In genomic region chr11:101232010-101232839, GRCm38 (mm10) we compare ENCODE assay signal across 8 mouse cellular contexts. TPM values are rescaled to one million over a fixed set of nuclear protein-coding genes. Genes with fewer than 3 reads are reported as not detected.
A peak's percentile ranks its signal among the peaks of the same experiment; 100 is the strongest.
DNase-seq lines count a peak whose midpoint lies in the region; ATAC-seq and TF ChIP-seq lines count a peak whose summit lies in the region.

No protein-coding gene starts in this region.

- no peaks in the 10 kb centered on the region for H3K79me2 ChIP-seq in liver, adult 2 months (ENCODE audit: control insufficient read depth, insufficient read depth, low read length)

- peak overlapping the region; percentile 40; the same call in 1 of the 2 replicates for H3K4me2 ChIP-seq in neural tube, embryonic 12.5 days (replicated peaks)

- peaks cover 3% of the 10 kb centered on the region for H3K4me1 ChIP-seq in ES-Bruce4 (ENCODE audit: control insufficient read depth, insufficient read depth, low read length)
- no peaks in the 10 kb centered on the region for H3K4me1 ChIP-seq in liver, adult 2 months (ENCODE audit: control insufficient read depth, insufficient read depth, low read length)
- H3K4me1 ChIP-seq in neural tube, embryonic 12.5 days, result peaks cover 6% of the 10 kb centered on the region; the same call in 1 of the 2 replicates

- WGBS in liver, adult 2 months, result 48% methylated on average over 6 of the region's 6 CpGs
- 60% methylated on average over 6 of the region's 6 CpGs for WGBS in neural tube, embryonic 12.5 days

- peak overlapping the region; percentile 34; the same call in 1 of the 2 replicates for H3K9ac ChIP-seq in ES-Bruce4 (ENCODE audit: low read depth, poor library complexity, severe bottlenecking)
- peak overlapping the region; percentile 28; the same call in 1 of the 2 replicates for H3K9ac ChIP-seq in liver, adult 2 months (ENCODE audit: low read depth, low read length)
- no peak overlapping the region for H3K9ac ChIP-seq in neural tube, embryonic 12.5 days

- TF ChIP-seq CTCF in ES-Bruce4 (IDR thresholded peaks at IDR 0.05; ENCODE audit: low read depth, low read length), result no peak
- no peak for TF ChIP-seq CTCF in liver, adult 2 months (IDR thresholded peaks at IDR 0.05; ENCODE audit: low read depth, low read length)

- peak; percentile 63 for DNase-seq in embryo, embryonic 10 days (ENCODE audit: low spot score)
- peak; percentile 60 to 78 for DNase-seq in heart, postnatal 36 days
- DNase-seq in liver, adult 2 months (ENCODE audit: extremely low read depth, low read depth, low spot score), result peak; percentile 28
- DNase-seq in cerebellum, adult 8-10 months, result no peak
- DNase-seq in spleen, postnatal 10 days (ENCODE audit: low spot score in 2 of 2), result no peak
- DNase-seq in layer of hippocampus, adult 9-11 months, result no peak

- no peak overlapping the region for H3K4me3 ChIP-seq in ES-Bruce4 (ENCODE audit: low read depth, low read length)
- peak overlapping the region; percentile 42; the same call in 1 of the 2 replicates for H3K4me3 ChIP-seq in liver, adult 2 months (ENCODE audit: insufficient read depth, low read depth, low read length)
- H3K4me3 ChIP-seq in neural tube, embryonic 12.5 days, result no peak overlapping the region

- TF ChIP-seq EP300 in ES-Bruce4 (IDR thresholded peaks at IDR 0.05; ENCODE audit: insufficient read depth, low read depth, low read length), result no peak

- H3K9me3 ChIP-seq in ES-Bruce4 (replicated peaks; ENCODE audit: control insufficient read depth, insufficient read depth, low read length, poor library complexity, severe bottlenecking), result no peaks in the 10 kb centered on the region
- H3K9me3 ChIP-seq in neural tube, embryonic 12.5 days, result no peaks in the 10 kb centered on the region

- intact Hi-C loops in heart, postnatal 36 days (cut with DNase I), result no loop called here

- ATAC-seq in neural tube, embryonic 12.5 days (ENCODE audit: low FRiP score, low read depth), result no peak

- TF ChIP-seq POLR2A in ES-Bruce4 (IDR thresholded peaks at IDR 0.05; ENCODE audit: insufficient read depth, low read length), result no peak
- TF ChIP-seq POLR2A in liver, adult 2 months (IDR thresholded peaks at IDR 0.05; ENCODE audit: extremely low read depth, insufficient read depth, low read length), result no peak

- no peak overlapping the region for H3K27ac ChIP-seq in ES-Bruce4 (ENCODE audit: insufficient read depth, low read length)
- H3K27ac ChIP-seq in liver, adult 2 months (replicated peaks; ENCODE audit: insufficient read depth, low read depth, low read length), result peak overlapping the region; percentile 84
- no peak overlapping the region for H3K27ac ChIP-seq in neural tube, embryonic 12.5 days

- no peaks in the 10 kb centered on the region for H3K36me3 ChIP-seq in ES-Bruce4 (ENCODE audit: control insufficient read depth, insufficient read depth, low read length, poor library complexity, severe bottlenecking)
- H3K36me3 ChIP-seq in liver, adult 2 months (ENCODE audit: control insufficient read depth, insufficient read depth, low read length), result no peaks in the 10 kb centered on the region
- H3K36me3 ChIP-seq in neural tube, embryonic 12.5 days, result no peaks in the 10 kb centered on the region

- H3K27me3 ChIP-seq in ES-Bruce4 (ENCODE audit: control insufficient read depth, insufficient read depth, low read length, poor library complexity, severe bottlenecking), result no peaks in the 10 kb centered on the region
- no peaks in the 10 kb centered on the region for H3K27me3 ChIP-seq in liver, adult 2 months (ENCODE audit: control insufficient read depth, insufficient read depth, low read length)
- no peaks in the 10 kb centered on the region for H3K27me3 ChIP-seq in neural tube, embryonic 12.5 days (replicated peaks)

RNA-seq across cellular contexts. Expression of gene Ezh1, which starts 6.0 kb away (rescaled TPM):
- 42.8 and 49.9 TPM in 2 replicates for polyA plus RNA-seq in ES-Bruce4 (2011; ENCODE audit: insufficient read depth, insufficient read length, low read depth, missing spikeins)
- total RNA-seq in heart, postnatal 36 days (2021), result 10 to 100 TPM; 34.8 to 36.7 TPM
- total RNA-seq in liver, adult 2 months (2014; rRNA removed), result 10.5 and 10.8 TPM in 2 replicates
- 7.5 and 9.2 TPM in 2 replicates for polyA plus RNA-seq in liver, adult 2 months (2012; rRNA removed)
- 14.1 and 14.3 TPM in 2 replicates for polyA plus RNA-seq in neural tube, embryonic 12.5 days (2016; fragmentation: Nextera tagmentation; extraction: Ambion mirVana)

RNA-seq across cellular contexts. Expression of gene Ramp2, which starts 13.6 kb away (rescaled TPM):
- 3.4 and 4.9 TPM in 2 replicates for polyA plus RNA-seq in ES-Bruce4 (2011; ENCODE audit: insufficient read depth, insufficient read length, low read depth, missing spikeins)
- total RNA-seq in heart, postnatal 36 days (2021), result 100 to 1,000 TPM in 1 of 2 experiments, 10 to 100 TPM in 1; 88.9 to 132 TPM
- 4.9 and 6.6 TPM in 2 replicates for total RNA-seq in liver, adult 2 months (2014; rRNA removed)
- polyA plus RNA-seq in liver, adult 2 months (2012; rRNA removed), result 16.4 and 22.5 TPM in 2 replicates
- polyA plus RNA-seq in neural tube, embryonic 12.5 days (2016; fragmentation: Nextera tagmentation; extraction: Ambion mirVana), result 73.4 and 79.4 TPM in 2 replicates

RNA-seq across cellular contexts. Expression of gene Vps25, which starts 21.3 kb away (rescaled TPM):
- polyA plus RNA-seq in ES-Bruce4 (2011; ENCODE audit: insufficient read depth, insufficient read length, low read depth, missing spikeins), result 135 and 143 TPM in 2 replicates
- total RNA-seq in heart, postnatal 36 days (2021), result 10 to 100 TPM; 84.6 to 95.8 TPM
- 35.6 and 43.8 TPM in 2 replicates for total RNA-seq in liver, adult 2 months (2014; rRNA removed)
- 109 and 122 TPM in 2 replicates for polyA plus RNA-seq in liver, adult 2 months (2012; rRNA removed)
- polyA plus RNA-seq in neural tube, embryonic 12.5 days (2016; fragmentation: Nextera tagmentation; extraction: Ambion mirVana), result 101 and 103 TPM in 2 replicates

RNA-seq across cellular contexts. Expression of gene Wnk4, which starts 28.1 kb away (rescaled TPM):
- polyA plus RNA-seq in ES-Bruce4 (2011; ENCODE audit: insufficient read depth, insufficient read length, low read depth, missing spikeins), result 0.85 and 0.96 TPM in 2 replicates
- 10 to 100 TPM; 18.5 to 19.8 TPM for total RNA-seq in heart, postnatal 36 days (2021)
- total RNA-seq in liver, adult 2 months (2014; rRNA removed), result 0.37 and 0.40 TPM in 2 replicates
- 0.32 and 1.1 TPM in 2 replicates for polyA plus RNA-seq in liver, adult 2 months (2012; rRNA removed)
- polyA plus RNA-seq in neural tube, embryonic 12.5 days (2016; fragmentation: Nextera tagmentation; extraction: Ambion mirVana), result 6.2 and 7.5 TPM in 2 replicates

RNA-seq across cellular contexts. Expression of gene Cntd1, which starts 46.6 kb away (rescaled TPM):
- 14.6 and 14.9 TPM in 2 replicates for polyA plus RNA-seq in ES-Bruce4 (2011; ENCODE audit: insufficient read depth, insufficient read length, low read depth, missing spikeins)
- under 1 TPM; 0.11 to 0.35 TPM for total RNA-seq in heart, postnatal 36 days (2021)
- total RNA-seq in liver, adult 2 months (2014; rRNA removed), result not detected in 2 replicates
- polyA plus RNA-seq in liver, adult 2 months (2012; rRNA removed), result not detected in 2 replicates
- 1.1 and 1.3 TPM in 2 replicates for polyA plus RNA-seq in neural tube, embryonic 12.5 days (2016; fragmentation: Nextera tagmentation; extraction: Ambion mirVana)

Comparison
In these comparisons a context has a peak if more than half of its experiments do, and no peak if none do; other contexts are left out.
1. DNase-seq: peak in embryo, embryonic 10 days (single experiment), heart, postnatal 36 days (2 of 2) and liver, adult 2 months (single experiment); none in cerebellum, adult 8-10 months (single experiment), spleen, postnatal 10 days (0 of 2) and layer of hippocampus, adult 9-11 months (single experiment).